Mouse (Mus musculus) C2C12 (cell line): ENCODE results near the gene Ptpn12.

Source experiments
- CEBPB ChIP-seq: IDR thresholded peaks from one replicate; pipeline ENCODE4 v1.6.1; 2011; ENCODE audit warnings: low read depth, mild to moderate bottlenecking, control low read depth, moderate library complexity
- CTCF ChIP-seq: IDR thresholded peaks from one replicate; pipeline ENCODE4 v1.5.1; 2011; ENCODE audit not compliant: control insufficient read depth, insufficient read depth, insufficient read length
- MAX ChIP-seq: IDR thresholded peaks from one replicate; pipeline ENCODE4 v1.6.1; 2011; ENCODE audit warnings: mild to moderate bottlenecking, control low read depth
- MYOD1 ChIP-seq: IDR thresholded peaks from one replicate; pipeline ENCODE4 v1.6.1; 2011; ENCODE audit warnings: low read depth; ENCODE audit not compliant: control insufficient read depth, insufficient read length
- MYOG ChIP-seq: IDR thresholded peaks from one replicate; pipeline ENCODE4 v1.6.1; 2011; ENCODE audit not compliant: control insufficient read depth, insufficient read length; ENCODE audit errors: extremely low read depth
- USF1 ChIP-seq: IDR thresholded peaks from one replicate; pipeline ENCODE4 v1.6.1; 2011; ENCODE audit warnings: low read depth, mild to moderate bottlenecking, control low read depth, moderate library complexity

DNA sequence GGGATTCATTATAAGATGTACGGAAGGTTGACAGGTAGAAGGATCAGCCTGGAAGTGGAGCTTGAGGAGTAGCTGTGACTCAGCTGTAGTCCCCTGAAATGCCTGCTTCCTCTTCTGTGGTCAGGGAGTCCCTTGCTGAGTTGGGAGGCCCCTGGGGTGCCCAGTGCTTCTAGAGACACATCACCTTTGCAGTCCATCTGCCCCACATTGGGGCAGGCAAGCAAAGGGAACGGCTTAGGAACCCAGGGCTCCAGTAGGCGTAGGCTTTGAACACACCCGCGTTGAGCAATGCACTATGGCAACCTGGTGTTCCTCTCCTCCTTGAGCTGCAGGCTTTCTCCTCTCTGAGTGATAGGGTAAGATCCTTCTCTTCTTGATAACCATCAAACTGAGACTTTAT is 82.6 kb downstream of the Ptpn12 start:
- TF ChIP-seq CTCF = no peak
- TF ChIP-seq USF1 = no peak
- TF ChIP-seq MYOD1 = no peak
- no peak for TF ChIP-seq MYOG
- TF ChIP-seq MAX = no peak
- TF ChIP-seq CEBPB = no peak
